Mouse (Mus musculus) forebrain, embryonic 14.5 days (tissue): Measurements from ENCODE around the gene Fer. TPM values are rescaled to one million over a fixed set of nuclear protein-coding genes. Genes with fewer than 3 reads are reported as not detected.

ENCODE experiments used
- ATAC-seq: fragments of 200-750 bp; cut with Nextera tagmentation; 2 replicates; pipeline ENCODE4 v1.8.0; 2017; ENCODE audit warnings: mild to moderate bottlenecking, moderate library complexity
- DNase-seq: peaks from one replicate; pipeline ENCODE4 v3.0.0-alpha.2; 2015; ENCODE audit warnings: low spot score
- H3K27ac ChIP-seq: fragments of 300-500 bp; sonication (generic); 2 replicates; pipeline ENCODE4 v1.5.1; 2014; ENCODE audit warnings: low read depth, mild to moderate bottlenecking, control low read depth, low read length, moderate library complexity
- H3K27me3 ChIP-seq: fragments of 300-500 bp; sonication (generic); replicated peaks from 2 replicates; pipeline ENCODE4 v1.6.1; 2014; ENCODE audit warnings: low read length, control low read depth, mixed read lengths; ENCODE audit not compliant: control insufficient read depth, insufficient read depth
- H3K36me3 ChIP-seq: fragments of 300-500 bp; sonication (generic); 2 replicates; pipeline ENCODE4 v1.6.1; 2014; ENCODE audit warnings: low read length, control low read depth; ENCODE audit not compliant: control insufficient read depth, insufficient read depth
- H3K4me1 ChIP-seq: fragments of 300-500 bp; sonication (generic); 2 replicates; pipeline ENCODE4 v1.6.1; 2014; ENCODE audit warnings: antibody characterized with exemption, low read length, control low read depth; ENCODE audit not compliant: control insufficient read depth, insufficient read depth
- H3K4me2 ChIP-seq: fragments of 300-500 bp; sonication (generic); 2 replicates; pipeline ENCODE4 v1.6.1; 2014; ENCODE audit warnings: mild to moderate bottlenecking, control low read depth, low read length
- H3K4me3 ChIP-seq: fragments of 300-500 bp; sonication (generic); 2 replicates; pipeline ENCODE4 v1.5.1; 2014; ENCODE audit warnings: low read depth, low read length, control low read depth
- H3K9ac ChIP-seq: fragments of 300-500 bp; sonication (generic); 2 replicates; pipeline ENCODE4 v1.6.1; 2014; ENCODE audit warnings: mild to moderate bottlenecking, low read length, control low read depth, moderate library complexity
- H3K9me3 ChIP-seq: fragments of 300-500 bp; sonication (generic); replicated peaks from 2 replicates; pipeline ENCODE4 v1.6.1; 2016; ENCODE audit warnings: low read length, control low read depth, mixed read lengths; ENCODE audit not compliant: control insufficient read depth
- WGBS: fragments of 180-500 bp; shearing (Covaris S2); extraction: QIAGEN DNeasy Blood & Tissue Kit; methylation state at CpG from one replicate; pipeline ENCODE4 v1.1.7; 2014; 5-methylcytosine and 5-hydroxymethylcytosine counted together
- polyA plus RNA-seq: library from polyadenylated mRNA; unstranded; fragments of >200 nt; fragmentation: Nextera tagmentation; extraction: Ambion mirVana; gene quantifications from 2 replicates; pipeline ENCODE4 v1.2.1, GENCODE M21; 2014

Gene Fer
- polyA plus RNA-seq, 1 experiment from 2014 or later, result 31.8 TPM

DNA sequence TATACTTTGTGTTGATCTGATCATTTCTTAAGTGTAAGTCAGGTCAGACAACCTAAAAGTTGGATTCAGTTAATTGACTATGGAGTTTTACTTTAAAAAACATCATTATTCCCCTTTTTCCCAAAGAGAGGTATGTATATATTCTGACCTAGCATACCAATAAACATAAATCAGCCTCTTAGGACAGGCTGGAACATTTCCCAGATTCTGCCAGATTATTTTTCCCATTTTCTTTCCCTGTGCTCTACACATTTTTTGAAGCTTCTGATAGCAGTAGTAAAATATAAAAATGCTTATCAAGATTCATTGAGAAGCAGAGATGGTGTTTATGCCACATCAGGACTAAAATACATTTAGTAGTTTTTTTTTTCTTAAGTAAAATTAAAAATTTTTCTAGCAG, 27.7 kb downstream of the Fer start:
- Histone ChIP-seq H3K4me1 (no peaks in the 10 kb centered on the region), H3K4me2 (no peak overlapping the region), H3K36me3 (no peaks in the 10 kb centered on the region), H3K9ac (no peak overlapping the region), H3K4me3 (no peak overlapping the region), H3K27ac (no peak overlapping the region), H3K9me3 (no peaks in the 10 kb centered on the region), H3K27me3 (no peaks in the 10 kb centered on the region)
- no peak for DNase-seq
- no peak for ATAC-seq

- Histone ChIP-seq H3K4me2 (no peak overlapping the region), H3K9ac (no peak overlapping the region), H3K4me1 (no peaks in the 10 kb centered on the region), H3K4me3 (no peak overlapping the region), H3K36me3 (no peaks in the 10 kb centered on the region), H3K27me3 (no peaks in the 10 kb centered on the region), H3K9me3 (no peaks in the 10 kb centered on the region), H3K27ac (no peak overlapping the region)
- no peak for DNase-seq
- WGBS, result 91% methylated on average over 3 of the region's 3 CpGs
- ATAC-seq, result no peak
Observed at GRCm38 (mm10) chr17:63895829-63896228, 33.0 kb downstream of the Fer start.

GRCm38 (mm10) chr17:63897050-63897449, 34.2 kb downstream of the Fer start:
- Histone ChIP-seq H3K4me2 (no peak overlapping the region), H3K36me3 (no peaks in the 10 kb centered on the region), H3K27ac (no peak overlapping the region), H3K4me1 (no peaks in the 10 kb centered on the region), H3K4me3 (no peak overlapping the region), H3K27me3 (no peaks in the 10 kb centered on the region), H3K9me3 (no peaks in the 10 kb centered on the region), H3K9ac (no peak overlapping the region)
- 64% methylated on average over 7 of the region's 7 CpGs for WGBS
- no peak for DNase-seq
- ATAC-seq, result no peak

DNA sequence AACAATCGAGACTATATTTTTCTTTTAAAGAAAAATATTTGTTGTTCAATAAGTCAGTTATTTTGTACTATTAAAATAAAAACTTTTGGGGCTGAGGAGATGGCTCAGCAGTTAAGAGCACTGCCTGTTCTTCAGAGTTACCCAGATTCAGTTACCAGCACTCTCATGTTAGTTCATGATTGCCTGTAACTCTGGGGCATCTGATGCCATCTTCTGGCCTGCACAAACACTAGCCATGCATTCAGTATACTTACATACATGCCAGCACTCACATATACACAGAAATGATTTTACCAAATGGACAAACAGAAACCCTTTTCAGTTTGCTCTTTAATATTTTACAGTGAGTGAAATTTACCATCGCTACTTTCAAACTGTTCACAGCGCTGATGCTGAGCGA, 46.4 kb downstream of the Fer start:
- no peaks in the 10 kb centered on the region for H3K36me3 ChIP-seq
- ATAC-seq (no peak), DNase-seq (no peak)
- H3K9me3 ChIP-seq, result 0 out of 2 replicates have a peak, but pooled peaks cover 2% of the 10 kb centered on the region
- H3K4me1 ChIP-seq, result no peaks in the 10 kb centered on the region
- no peak overlapping the region for H3K4me3 ChIP-seq
- no peaks in the 10 kb centered on the region for H3K27me3 ChIP-seq
- H3K27ac ChIP-seq, result no peak overlapping the region
- no peak overlapping the region for H3K9ac ChIP-seq
- WGBS, result 94% methylated on average over 4 of the region's 4 CpGs
- no peak overlapping the region for H3K4me2 ChIP-seq

DNA sequence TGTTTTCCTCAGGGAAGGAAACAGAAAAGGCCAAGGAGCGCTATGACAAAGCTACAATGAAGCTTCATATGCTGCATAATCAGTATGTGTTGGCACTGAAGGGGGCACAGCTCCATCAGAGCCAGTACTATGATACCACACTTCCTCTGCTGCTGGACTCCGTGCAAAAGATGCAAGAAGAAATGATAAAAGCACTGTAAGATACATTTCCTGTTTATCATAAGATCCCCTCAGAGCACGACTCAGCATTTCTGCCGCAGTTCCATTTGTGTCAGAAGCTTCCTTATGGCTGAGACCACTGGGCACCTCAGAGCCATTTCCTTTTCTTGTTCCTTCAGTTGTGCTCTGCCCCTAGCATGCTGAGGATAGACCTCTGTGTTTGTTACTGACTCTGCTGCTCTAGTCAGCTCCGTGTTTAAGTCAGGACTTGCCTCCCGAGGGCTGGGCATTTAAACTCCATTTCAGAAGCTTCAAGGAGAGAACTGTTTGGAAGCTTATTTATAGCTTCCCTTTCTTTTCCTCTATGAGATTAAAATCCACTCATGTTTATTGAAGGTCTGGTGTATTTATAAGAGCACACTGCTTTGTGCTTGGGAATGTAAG, 58.8 kb downstream of the Fer start:
- Histone ChIP-seq H3K9ac (no peak overlapping the region), H3K36me3 (no peaks in the 10 kb centered on the region), H3K4me3 (no peak overlapping the region), H3K4me1 (no peaks in the 10 kb centered on the region), H3K27ac (no peak overlapping the region), H3K4me2 (no peak overlapping the region), H3K27me3 (no peaks in the 10 kb centered on the region), H3K9me3 (no peaks in the 10 kb centered on the region)
- no peak for DNase-seq
- ATAC-seq, result no peak
- 81% methylated on average over 6 of the region's 6 CpGs for whole genome bisulfite sequencing

- Histone ChIP-seq H3K27me3 (no peaks in the 10 kb centered on the region), H3K27ac (no peak overlapping the region), H3K36me3 (no peaks in the 10 kb centered on the region), H3K4me1 (no peaks in the 10 kb centered on the region), H3K9ac (no peak overlapping the region), H3K4me2 (no peak overlapping the region), H3K4me3 (no peak overlapping the region), H3K9me3 (no peaks in the 10 kb centered on the region)
- ATAC-seq (no peak), DNase-seq (peak; percentile 11)
- WGBS, result 76% methylated on average over 3 of the region's 3 CpGs
Observed at GRCm38 (mm10) chr17:63925581-63925980, 62.7 kb downstream of the Fer start.

DNA sequence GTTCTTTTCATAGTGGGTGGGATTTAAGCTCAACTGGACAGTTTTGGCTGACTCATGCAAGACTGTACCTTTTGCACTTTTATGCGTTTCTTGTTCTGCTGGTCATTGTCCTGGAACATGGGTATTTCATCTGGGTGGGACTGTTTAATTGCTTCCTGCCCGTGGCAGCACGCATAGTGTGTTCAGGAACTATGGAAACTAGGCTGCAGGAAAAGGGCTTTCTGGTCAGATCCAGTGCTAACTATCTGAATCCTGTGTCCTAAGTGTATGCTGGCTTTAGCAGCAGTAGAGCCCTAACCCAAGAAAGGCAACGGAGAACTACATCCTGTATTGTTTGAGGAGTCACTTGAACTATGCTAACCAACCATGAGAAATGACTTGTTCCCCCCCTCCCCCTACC, 67.8 kb downstream of the Fer start:
- DNase-seq, result no peak
- Histone ChIP-seq H3K27ac (no peak overlapping the region), H3K9ac (no peak overlapping the region), H3K27me3 (no peaks in the 10 kb centered on the region), H3K4me2 (no peak overlapping the region), H3K9me3 (no peaks in the 10 kb centered on the region), H3K4me3 (no peak overlapping the region), H3K4me1 (no peaks in the 10 kb centered on the region), H3K36me3 (peaks cover 3% of the 10 kb centered on the region; the same call in 1 of the 2 replicates)
- 78% methylated on average over 4 of the region's 4 CpGs for WGBS
- no peak for ATAC-seq

DNA sequence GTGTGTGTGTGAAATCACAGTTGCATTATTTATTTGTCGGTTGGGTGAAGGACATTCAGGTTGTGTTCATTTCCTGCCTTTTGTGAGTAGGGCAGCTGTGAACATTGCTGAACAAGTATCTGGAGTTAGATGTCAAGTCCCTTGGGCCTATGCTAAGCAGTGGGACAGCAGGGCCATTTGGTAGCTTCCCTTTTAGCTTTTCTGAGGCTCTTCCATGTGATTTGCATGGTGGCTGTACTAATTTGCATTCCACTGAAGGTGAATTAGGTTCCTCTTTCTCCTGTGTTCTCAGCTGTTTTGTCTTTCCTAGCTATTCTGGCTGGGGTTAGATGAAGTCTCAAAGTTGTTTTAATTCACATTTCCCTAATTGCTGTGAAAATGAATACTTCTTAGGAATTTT, 68.7 kb downstream of the Fer start:
- H3K9ac ChIP-seq, result no peak overlapping the region
- H3K4me2 ChIP-seq, result no peak overlapping the region
- no peak for DNase-seq
- H3K4me1 ChIP-seq, result no peaks in the 10 kb centered on the region
- ATAC-seq, result no peak
- no peak overlapping the region for H3K27ac ChIP-seq
- H3K9me3 ChIP-seq, result no peaks in the 10 kb centered on the region
- WGBS, result 82% methylated on average over 1 of the region's 1 CpGs
- H3K27me3 ChIP-seq, result no peaks in the 10 kb centered on the region
- H3K36me3 ChIP-seq, result peaks cover 7% of the 10 kb centered on the region; the same call in 1 of the 2 replicates
- no peak overlapping the region for H3K4me3 ChIP-seq

DNA sequence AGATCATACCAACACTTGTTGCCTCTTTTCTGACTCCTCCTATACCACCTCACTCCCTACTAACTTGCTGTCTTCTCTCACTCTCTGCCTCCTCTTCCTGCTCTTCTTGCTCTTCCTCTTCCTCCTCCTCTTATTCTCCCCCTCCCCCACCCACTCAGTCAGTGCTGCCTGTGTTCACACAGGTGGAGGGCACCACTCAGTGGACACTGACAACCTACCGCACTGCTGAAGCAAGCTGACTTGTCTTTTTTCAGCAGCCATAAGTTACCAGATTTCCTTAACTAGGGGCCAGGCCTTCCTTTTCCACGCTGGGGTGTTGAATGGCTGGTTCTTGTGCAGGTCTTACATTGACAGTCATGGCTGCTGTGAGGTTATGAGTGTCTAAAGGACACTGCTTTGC, 72.5 kb downstream of the Fer start:
- no peaks in the 10 kb centered on the region for H3K9me3 ChIP-seq

More for the DNA sequence above, 72.5 kb downstream of the Fer start:
- no peak for DNase-seq
- Histone ChIP-seq H3K4me3 (no peak overlapping the region), H3K4me1 (no peaks in the 10 kb centered on the region), H3K27ac (no peak overlapping the region), H3K9ac (no peak overlapping the region), H3K27me3 (no peaks in the 10 kb centered on the region), H3K36me3 (peaks cover 7% of the 10 kb centered on the region; the same call in 1 of the 2 replicates), H3K4me2 (no peak overlapping the region)
- 82% methylated on average over 2 of the region's 2 CpGs for WGBS
- no peak for ATAC-seq
